ENCODE assay signal across 7 mouse cellular contexts in genomic region chr2:35624380-35625006, GRCm38 (mm10).
DNase-seq lines count a peak whose midpoint lies in the region; ATAC-seq and TF ChIP-seq lines count a peak whose summit lies in the region.

No protein-coding gene starts in this region.

- DNase-seq in layer of hippocampus, adult 2 months (ENCODE audit: low spot score in 2 of 2), result no peak
- no peak for DNase-seq in layer of hippocampus, postnatal 36 days
- peak; percentile 86 for DNase-seq in cerebellum, adult 8-10 months
- no peak for DNase-seq in liver, postnatal 0 days
- DNase-seq in urinary bladder, postnatal 14 days (ENCODE audit: low spot score), result no peak
- no peak for DNase-seq in adrenal gland, postnatal 25 days

- H3K9me3 ChIP-seq in embryonic facial prominence, embryonic 13.5 days, result no peaks in the 10 kb centered on the region
- H3K9me3 ChIP-seq in liver, postnatal 0 days (ENCODE audit: low read length), result no peaks in the 10 kb centered on the region

- ATAC-seq in embryonic facial prominence, embryonic 13.5 days (ENCODE audit: insufficient number of reproducible peaks, insufficient read depth, low FRiP score, low TSS enrichment, low read depth), result no peak
- no peak for ATAC-seq in liver, postnatal 0 days

- H3K27ac ChIP-seq in layer of hippocampus, adult 2 months, result peak overlapping the region; percentile 77; the same call in 1 of the 2 replicates
- H3K27ac ChIP-seq in embryonic facial prominence, embryonic 13.5 days, result 0 out of 2 replicates have a peak overlapping the region, but pooled peaks have one; percentile 57
- no peak overlapping the region for H3K27ac ChIP-seq in liver, postnatal 0 days (ENCODE audit: low read depth)

- H3K4me3 ChIP-seq in layer of hippocampus, adult 2 months, result no peak overlapping the region
- peak overlapping the region; percentile 82 for H3K4me3 ChIP-seq in embryonic facial prominence, embryonic 13.5 days
- no peak overlapping the region for H3K4me3 ChIP-seq in liver, postnatal 0 days (ENCODE audit: low read depth, low read length)

- peaks cover 13% of the 10 kb centered on the region for H3K36me3 ChIP-seq in embryonic facial prominence, embryonic 13.5 days
- H3K36me3 ChIP-seq in liver, postnatal 0 days (replicated peaks; ENCODE audit: insufficient read depth, low read length), result no peaks in the 10 kb centered on the region

- no peak; the same call in 1 of the 2 replicates for TF ChIP-seq CTCF in layer of hippocampus, adult 2 months (conservative IDR thresholded peaks at IDR 0.05)
- TF ChIP-seq CTCF in liver, postnatal 0 days (IDR thresholded peaks at IDR 0.05; ENCODE audit: low read depth), result peak; percentile 7; the same call in 1 of the 2 replicates

- H3K27me3 ChIP-seq in embryonic facial prominence, embryonic 13.5 days, result no peaks in the 10 kb centered on the region
- H3K27me3 ChIP-seq in liver, postnatal 0 days (ENCODE audit: insufficient read depth, low read length), result no peaks in the 10 kb centered on the region

- H3K4me2 ChIP-seq in embryonic facial prominence, embryonic 13.5 days, result peak overlapping the region; percentile 72
- no peak overlapping the region for H3K4me2 ChIP-seq in liver, postnatal 0 days (ENCODE audit: low read depth, low read length)

- H3K9ac ChIP-seq in embryonic facial prominence, embryonic 13.5 days, result peak overlapping the region; percentile 95
- no peak overlapping the region for H3K9ac ChIP-seq in liver, postnatal 0 days (replicated peaks)

- 70% methylated on average over 5 of the region's 5 CpGs for WGBS in embryonic facial prominence, embryonic 13.5 days
- 62% methylated on average over 5 of the region's 5 CpGs for WGBS in liver, postnatal 0 days (ENCODE audit: insufficient replicate concordance)

- H3K4me1 ChIP-seq in embryonic facial prominence, embryonic 13.5 days, result peaks cover 83% of the 10 kb centered on the region
- H3K4me1 ChIP-seq in liver, postnatal 0 days (ENCODE audit: insufficient read depth), result peaks cover 8% of the 10 kb centered on the region; the same call in 1 of the 2 replicates

- no peak for TF ChIP-seq EP300 in liver, postnatal 0 days (IDR thresholded peaks at IDR 0.05; ENCODE audit: low read depth)
